Mouse (Mus musculus) forebrain, embryonic 13.5 days (tissue): ENCODE measurements around the gene Kras. TPM values are rescaled to one million over a fixed set of nuclear protein-coding genes. Genes with fewer than 3 reads are reported as not detected.

ENCODE experiments used
- ATAC-seq: fragments of 200-750 bp; cut with Nextera tagmentation; 2 replicates; pipeline ENCODE4 v1.8.0; 2017
- H3K27ac ChIP-seq: fragments of 300-500 bp; sonication (generic); 2 replicates; pipeline ENCODE4 v1.5.1; 2015; ENCODE audit warnings: inconsistent platforms, mild to moderate bottlenecking, moderate library complexity
- H3K27me3 ChIP-seq: fragments of 300-500 bp; sonication (generic); 2 replicates; pipeline ENCODE4 v1.6.1; 2015; ENCODE audit warnings: mild to moderate bottlenecking, inconsistent platforms
- H3K36me3 ChIP-seq: fragments of 300-500 bp; sonication (generic); 2 replicates; pipeline ENCODE4 v1.6.1; 2015; ENCODE audit warnings: mild to moderate bottlenecking, inconsistent platforms; ENCODE audit not compliant: poor library complexity, severe bottlenecking
- H3K4me1 ChIP-seq: fragments of 300-500 bp; sonication (generic); 2 replicates; pipeline ENCODE4 v1.6.1; 2015; ENCODE audit warnings: inconsistent platforms
- H3K4me2 ChIP-seq: fragments of 300-500 bp; sonication (generic); 2 replicates; pipeline ENCODE4 v1.6.1; 2015; ENCODE audit warnings: inconsistent platforms, mild to moderate bottlenecking, moderate library complexity
- H3K4me3 ChIP-seq: fragments of 300-500 bp; sonication (generic); 2 replicates; pipeline ENCODE4 v1.5.1; 2015; ENCODE audit warnings: mild to moderate bottlenecking, inconsistent platforms
- H3K9ac ChIP-seq: fragments of 300-500 bp; sonication (generic); 2 replicates; pipeline ENCODE4 v1.6.1; 2015; ENCODE audit warnings: mild to moderate bottlenecking, inconsistent platforms
- H3K9me3 ChIP-seq: fragments of 300-500 bp; sonication (generic); replicated peaks from 2 replicates; pipeline ENCODE4 v1.6.1; 2016; ENCODE audit warnings: inconsistent platforms
- WGBS: fragments of 180-500 bp; shearing (Covaris S2); methylation state at CpG from one replicate; pipeline ENCODE4 v1.1.7; 2015; 5-methylcytosine and 5-hydroxymethylcytosine counted together
- polyA plus RNA-seq: library from polyadenylated mRNA; unstranded; fragments of >200 nt; fragmentation: Nextera tagmentation; extraction: Ambion mirVana; gene quantifications from 2 replicates; pipeline ENCODE4 v1.2.1, GENCODE M21; 2015

The Kras gene
- polyA plus RNA-seq, 1 experiment from 2014 or later, result 107 TPM

DNA sequence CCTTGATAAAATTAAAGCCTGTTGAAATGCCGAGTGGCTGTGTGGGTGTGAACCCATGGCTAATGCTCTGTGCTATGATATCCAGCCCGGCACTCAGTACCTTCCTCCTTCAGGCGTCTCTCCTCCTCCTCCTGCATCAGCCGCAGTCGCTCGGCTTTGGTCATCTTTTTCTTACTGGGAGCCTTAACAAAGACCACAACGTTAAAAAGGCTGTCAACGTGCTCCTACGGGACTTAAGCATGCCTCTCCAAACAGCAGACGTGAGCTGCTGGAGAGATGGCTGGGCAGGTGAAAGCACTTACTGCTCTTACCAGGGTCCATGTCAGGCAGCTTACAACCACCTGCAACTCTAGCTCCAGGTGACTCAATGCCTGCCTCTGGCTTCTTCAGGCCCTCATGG lies 44.9 kb downstream of the Kras start:
- Histone ChIP-seq H3K27me3 (no peaks in the 10 kb centered on the region), H3K4me3 (no peak overlapping the region), H3K9me3 (no peaks in the 10 kb centered on the region), H3K27ac (no peak overlapping the region), H3K36me3 (no peaks in the 10 kb centered on the region), H3K4me1 (peaks cover 5% of the 10 kb centered on the region), H3K4me2 (no peak overlapping the region), H3K9ac (no peak overlapping the region)
- whole genome bisulfite sequencing, result 66% methylated on average over 10 of the region's 10 CpGs
- no peak for ATAC-seq

DNA sequence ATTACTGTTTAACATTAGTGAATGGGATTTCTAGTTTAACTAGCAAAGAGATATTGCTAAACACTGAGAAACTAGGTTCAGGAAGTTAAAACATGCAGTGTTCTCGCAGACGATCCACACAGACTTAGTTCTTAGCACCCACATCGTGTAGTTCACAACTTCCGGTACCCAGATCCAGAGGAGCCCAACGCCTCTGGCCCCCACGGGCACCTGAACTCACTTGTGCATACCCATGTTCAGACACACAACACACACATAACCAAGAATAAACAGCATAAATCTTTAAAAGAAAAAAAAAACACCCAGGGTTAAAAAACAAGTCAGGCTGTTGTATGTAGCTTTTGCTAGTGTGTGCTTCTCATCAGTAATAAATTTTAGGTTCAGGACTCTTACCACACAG lies 45.6 kb downstream of the Kras start:
- Histone ChIP-seq H3K4me2 (no peak overlapping the region), H3K9me3 (no peaks in the 10 kb centered on the region), H3K27ac (no peak overlapping the region), H3K27me3 (no peaks in the 10 kb centered on the region), H3K9ac (no peak overlapping the region), H3K4me3 (no peak overlapping the region), H3K4me1 (no peaks in the 10 kb centered on the region), H3K36me3 (no peaks in the 10 kb centered on the region)
- no peak for ATAC-seq
- WGBS, result 97% methylated on average over 6 of the region's 6 CpGs

- no peaks in the 10 kb centered on the region for H3K4me1 ChIP-seq
- H3K36me3 ChIP-seq, result no peaks in the 10 kb centered on the region
- ATAC-seq, result no peak
- no peak overlapping the region for H3K27ac ChIP-seq
- 84% methylated on average over 13 of the region's 13 CpGs for WGBS
- H3K4me2 ChIP-seq, result no peak overlapping the region
- no peak overlapping the region for H3K4me3 ChIP-seq
- H3K27me3 ChIP-seq, result no peaks in the 10 kb centered on the region
- H3K9me3 ChIP-seq, result no peaks in the 10 kb centered on the region
- H3K9ac ChIP-seq, result no peak overlapping the region
Measured at GRCm38 (mm10) chr6:145202432-145203125, 47.5 kb downstream of the Kras start.

DNA sequence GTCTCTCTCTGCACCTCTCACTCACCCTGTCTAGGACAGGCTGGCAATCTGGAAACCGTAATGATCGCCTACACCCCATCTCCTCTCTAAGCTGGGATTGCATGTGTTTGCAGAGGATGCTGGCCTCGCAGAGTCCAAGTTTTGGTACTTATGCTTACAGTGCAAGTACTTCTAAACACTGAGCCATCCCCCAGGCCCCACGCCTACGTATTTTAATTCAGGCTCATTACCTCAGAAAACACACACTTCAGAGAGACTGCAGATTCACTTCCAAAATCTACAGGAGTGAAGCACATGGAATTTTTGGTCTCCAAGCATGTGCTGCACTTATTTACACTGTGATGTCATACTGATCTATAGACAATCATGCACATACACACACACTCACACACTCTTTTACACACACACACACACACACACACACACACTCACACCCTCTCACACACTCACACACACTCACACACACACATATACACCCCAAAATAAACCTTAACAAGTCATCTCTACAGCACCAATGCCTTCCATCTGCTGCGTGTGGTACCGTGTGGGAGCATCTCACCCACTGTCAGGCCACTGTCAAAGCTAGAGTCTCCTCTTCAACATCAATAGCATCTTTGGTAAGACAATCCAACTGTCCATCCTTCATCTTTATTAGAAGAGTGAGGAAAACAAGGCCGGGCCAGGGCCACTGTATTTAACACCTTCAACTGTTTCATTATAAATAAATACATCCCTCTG lies 51.9 kb downstream of the Kras start:
- H3K27ac ChIP-seq, result no peak overlapping the region
- 96% methylated on average over 8 of the region's 8 CpGs for WGBS
- no peak overlapping the region for H3K4me3 ChIP-seq
- no peak for ATAC-seq
- H3K9ac ChIP-seq, result no peak overlapping the region
- H3K9me3 ChIP-seq, result no peaks in the 10 kb centered on the region
- H3K36me3 ChIP-seq, result no peaks in the 10 kb centered on the region
- no peak overlapping the region for H3K4me2 ChIP-seq
- H3K27me3 ChIP-seq, result no peaks in the 10 kb centered on the region
- H3K4me1 ChIP-seq, result no peaks in the 10 kb centered on the region

GRCm38 (mm10) chr6:145193446-145193845 lies 56.6 kb downstream of the Kras start:
- no peaks in the 10 kb centered on the region for H3K9me3 ChIP-seq
- no peak overlapping the region for H3K9ac ChIP-seq
- no peaks in the 10 kb centered on the region for H3K36me3 ChIP-seq
- no peak overlapping the region for H3K4me3 ChIP-seq
- H3K4me1 ChIP-seq, result no peaks in the 10 kb centered on the region
- H3K27ac ChIP-seq, result no peak overlapping the region
- no peak for ATAC-seq
- H3K27me3 ChIP-seq, result 0 out of 2 replicates have a peak, but pooled peaks cover 2% of the 10 kb centered on the region
- no peak overlapping the region for H3K4me2 ChIP-seq
- WGBS, result 84% methylated on average over 11 of the region's 11 CpGs

DNA sequence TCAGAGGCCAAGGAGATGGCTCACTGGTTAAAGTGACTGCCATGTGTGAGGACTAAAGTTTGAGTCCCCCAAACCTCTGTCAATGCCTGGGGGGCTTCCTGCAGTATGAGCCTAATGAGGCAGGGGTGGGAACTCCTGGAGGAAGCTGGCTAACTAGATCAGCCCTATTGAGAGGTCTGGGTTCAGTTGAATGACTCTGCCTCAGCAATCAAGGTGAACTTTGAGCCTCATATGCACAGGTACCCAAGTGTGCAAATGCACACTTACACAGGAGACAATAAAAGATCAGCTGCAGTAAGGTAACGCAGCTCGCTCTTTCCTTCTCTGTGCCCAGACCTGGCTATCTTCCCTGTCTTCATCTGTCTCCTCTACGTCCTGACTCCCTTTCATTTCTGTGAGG lies 57.0 kb downstream of the Kras start:
- 84% methylated on average over 3 of the region's 3 CpGs for WGBS
- 0 out of 2 replicates have a peak, but pooled peaks cover 3% of the 10 kb centered on the region for H3K27me3 ChIP-seq
- H3K9me3 ChIP-seq, result no peaks in the 10 kb centered on the region
- H3K36me3 ChIP-seq, result no peaks in the 10 kb centered on the region
- H3K4me1 ChIP-seq, result no peaks in the 10 kb centered on the region
- H3K4me2 ChIP-seq, result no peak overlapping the region
- ATAC-seq, result no peak
- H3K9ac ChIP-seq, result no peak overlapping the region
- no peak overlapping the region for H3K27ac ChIP-seq
- H3K4me3 ChIP-seq, result no peak overlapping the region

GRCm38 (mm10) chr6:145187093-145188088 lies 62.6 kb downstream of the Kras start:
- peak; percentile 84 for ATAC-seq
- Histone ChIP-seq H3K36me3 (no peaks in the 10 kb centered on the region), H3K27ac (no peak overlapping the region), H3K4me2 (peak overlapping the region; percentile 51), H3K9ac (no peak overlapping the region), H3K4me1 (no peaks in the 10 kb centered on the region), H3K9me3 (no peaks in the 10 kb centered on the region), H3K4me3 (peak overlapping the region; percentile 13; the same call in 1 of the 2 replicates), H3K27me3 (0 out of 2 replicates have a peak, but pooled peaks cover 3% of the 10 kb centered on the region)
- WGBS, result 66% methylated on average over 27 of the region's 27 CpGs

- Histone ChIP-seq H3K4me2 (no peak overlapping the region), H3K4me1 (no peaks in the 10 kb centered on the region), H3K9me3 (no peaks in the 10 kb centered on the region), H3K27ac (no peak overlapping the region), H3K9ac (no peak overlapping the region), H3K27me3 (0 out of 2 replicates have a peak, but pooled peaks cover 3% of the 10 kb centered on the region), H3K4me3 (no peak overlapping the region), H3K36me3 (no peaks in the 10 kb centered on the region)
- no peak for ATAC-seq
- WGBS, result 79% methylated on average over 1 of the region's 1 CpGs
Measured at GRCm38 (mm10) chr6:145186096-145186495, 63.9 kb downstream of the Kras start.

DNA sequence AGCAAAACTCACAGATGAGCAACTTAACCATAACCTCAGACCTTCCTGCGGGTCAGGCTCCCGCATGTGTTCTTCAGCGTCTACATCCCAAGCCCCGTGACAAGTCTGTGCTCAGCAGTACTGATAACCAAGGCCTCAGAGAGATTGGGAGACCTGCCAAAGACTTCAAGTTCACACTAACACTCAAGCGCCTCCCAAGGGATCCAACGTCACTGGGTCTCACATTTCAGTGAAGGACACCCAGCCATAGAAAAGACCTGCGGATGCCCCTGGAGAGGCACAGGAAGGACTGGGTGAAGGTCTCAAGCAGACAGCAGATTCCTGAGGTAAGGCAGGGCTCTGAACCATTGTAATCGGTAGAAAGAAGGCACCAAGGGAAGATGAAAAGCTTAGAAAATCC lies 68.0 kb downstream of the Kras start:
- H3K27me3 ChIP-seq, result peaks cover under 1% of the 10 kb centered on the region; the same call in 1 of the 2 replicates
- no peaks in the 10 kb centered on the region for H3K36me3 ChIP-seq
- H3K4me2 ChIP-seq, result no peak overlapping the region
- no peak overlapping the region for H3K4me3 ChIP-seq
- H3K9ac ChIP-seq, result no peak overlapping the region
- no peaks in the 10 kb centered on the region for H3K4me1 ChIP-seq
- WGBS, result 89% methylated on average over 8 of the region's 8 CpGs
- ATAC-seq, result no peak
- H3K27ac ChIP-seq, result no peak overlapping the region
- no peaks in the 10 kb centered on the region for H3K9me3 ChIP-seq

- ATAC-seq, result 0 out of 2 replicates have a peak, but pooled peaks have one; percentile 24
- 28% methylated on average over 6 of the region's 6 CpGs for WGBS
Measured at GRCm38 (mm10) chr6:145179665-145180064, 70.4 kb downstream of the Kras start.

DNA sequence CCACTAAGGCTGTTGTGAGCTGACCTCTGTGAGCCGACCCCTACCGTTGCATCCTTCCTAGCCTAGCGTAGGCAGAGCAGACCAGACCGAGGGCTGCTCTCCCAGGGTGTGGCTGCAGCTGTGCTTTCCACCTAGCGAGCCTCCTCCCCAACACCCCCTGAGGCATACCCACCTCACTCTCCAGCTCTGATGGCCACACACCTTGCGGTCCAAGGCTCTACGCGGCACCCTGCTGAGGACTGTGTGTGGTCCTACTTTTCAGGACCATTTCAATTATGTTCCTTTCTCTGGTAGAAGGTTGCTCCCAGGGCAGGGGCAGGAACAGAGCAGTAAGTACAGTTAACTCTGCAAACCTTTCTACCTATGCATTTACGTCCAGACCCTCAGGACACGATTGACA lies 73.6 kb downstream of the Kras start:
- Histone ChIP-seq H3K4me2 (no peak overlapping the region), H3K9ac (no peak overlapping the region), H3K27me3 (peaks cover 24% of the 10 kb centered on the region), H3K4me3 (no peak overlapping the region), H3K9me3 (no peaks in the 10 kb centered on the region), H3K36me3 (no peaks in the 10 kb centered on the region), H3K4me1 (peaks cover 37% of the 10 kb centered on the region), H3K27ac (no peak overlapping the region)
- ATAC-seq, result no peak
- WGBS, result 37% methylated on average over 10 of the region's 10 CpGs

More at GRCm38 (mm10) chr6:145179665-145180064, 70.4 kb downstream of the Kras start:
- Histone ChIP-seq H3K9me3 (no peaks in the 10 kb centered on the region), H3K4me3 (no peak overlapping the region), H3K36me3 (no peaks in the 10 kb centered on the region), H3K27ac (no peak overlapping the region), H3K4me1 (peaks cover 10% of the 10 kb centered on the region), H3K9ac (no peak overlapping the region), H3K4me2 (no peak overlapping the region), H3K27me3 (peaks cover 22% of the 10 kb centered on the region)
